Mouse (Mus musculus) liver, embryonic 14.5 days (tissue): ENCODE results near the gene Spsb4.

ENCODE experiments used
- CTCF ChIP-seq: IDR thresholded peaks from 2 replicates; pipeline ENCODE4 v1.5.1; 2016; ENCODE audit warnings: antibody characterized with exemption, low read depth, control low read depth
- EP300 ChIP-seq: IDR thresholded peaks from 2 replicates; pipeline ENCODE4 v1.6.1; 2016; ENCODE audit warnings: antibody characterized with exemption, low read depth

DNA sequence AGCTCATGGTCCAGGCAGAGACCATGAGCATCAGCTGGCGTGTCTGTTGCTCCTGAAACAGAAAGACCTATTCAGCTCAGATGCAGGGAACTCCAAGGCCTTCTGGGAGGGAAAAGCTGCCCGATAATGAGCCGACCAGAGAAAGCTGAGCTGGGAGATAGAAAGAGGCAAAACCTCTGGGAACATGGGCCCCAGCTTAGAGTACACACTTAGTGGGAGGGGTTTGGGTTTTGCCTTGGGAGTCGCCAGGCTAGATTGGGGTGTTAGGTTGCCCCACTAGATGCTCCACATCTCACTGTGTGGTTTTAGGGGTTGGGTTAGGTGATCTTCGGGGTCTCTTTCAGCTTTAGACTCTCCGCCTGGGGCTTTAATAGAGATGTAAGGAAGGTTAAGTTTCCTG, 95.5 kb downstream of the Spsb4 start:
- TF ChIP-seq CTCF (no peak), EP300 (no peak)
